Mouse (Mus musculus): ENCODE data around the gene Slc5a10. TPM values are rescaled to one million over a fixed set of nuclear protein-coding genes. Genes with fewer than 3 reads are reported as not detected.

Gene Slc5a10
- polyA plus RNA-seq, 2 experiments, result 0.04 TPM; not detected in 1

DNA sequence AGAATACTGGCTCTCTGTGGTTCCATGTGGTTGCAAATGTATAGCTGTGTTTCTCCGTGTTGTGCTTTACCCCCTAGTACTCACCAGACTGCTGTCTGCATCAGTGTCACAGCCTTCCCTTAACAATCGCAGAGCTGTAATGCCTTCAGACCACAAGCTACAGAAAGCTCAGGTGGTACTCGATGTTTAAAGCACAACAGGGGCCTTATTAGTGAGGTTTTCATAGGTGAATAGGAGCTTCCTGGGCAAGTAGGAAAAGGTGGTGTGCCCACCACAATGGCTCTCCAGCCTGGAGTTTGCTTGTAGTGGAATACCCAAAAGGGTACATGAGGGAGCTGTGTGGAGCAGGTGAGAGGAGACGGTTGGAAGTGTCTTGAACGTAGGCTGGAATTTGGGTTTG, 68.4 kb downstream of the Slc5a10 start:
- Histone ChIP-seq H3K4me1 (ENCODE audit: control insufficient read depth, insufficient read depth, low read length) (no peaks in the 10 kb centered on the region), H3K27me3 (ENCODE audit: control insufficient read depth, insufficient read depth, low read length) (no peaks in the 10 kb centered on the region), H3K9ac (ENCODE audit: low read depth, low read length, severe bottlenecking) (no peak overlapping the region), H3K4me3 (replicated peaks; ENCODE audit: low read length) (no peak overlapping the region), H3K4me2 (replicated peaks; ENCODE audit: low read depth, low read length, severe bottlenecking) (no peak overlapping the region), H3K36me3 (ENCODE audit: control insufficient read depth, insufficient read depth, low read length) (no peaks in the 10 kb centered on the region), H3K27ac (replicated peaks; ENCODE audit: low read depth, low read length) (no peak overlapping the region), H3K9me3 (ENCODE audit: control insufficient read depth, low read length) (no peaks in the 10 kb centered on the region)
- ATAC-seq (ENCODE audit: low FRiP score, low read depth), result no peak
- DNase-seq (ENCODE audit: low spot score), result no peak
- TF ChIP-seq POLR2A (IDR thresholded peaks at IDR 0.05; ENCODE audit: borderline replicate concordance, extremely low read depth, insufficient read depth, insufficient read length), result no peak
- WGBS, result 85% methylated on average over 5 of the region's 5 CpGs

DNA sequence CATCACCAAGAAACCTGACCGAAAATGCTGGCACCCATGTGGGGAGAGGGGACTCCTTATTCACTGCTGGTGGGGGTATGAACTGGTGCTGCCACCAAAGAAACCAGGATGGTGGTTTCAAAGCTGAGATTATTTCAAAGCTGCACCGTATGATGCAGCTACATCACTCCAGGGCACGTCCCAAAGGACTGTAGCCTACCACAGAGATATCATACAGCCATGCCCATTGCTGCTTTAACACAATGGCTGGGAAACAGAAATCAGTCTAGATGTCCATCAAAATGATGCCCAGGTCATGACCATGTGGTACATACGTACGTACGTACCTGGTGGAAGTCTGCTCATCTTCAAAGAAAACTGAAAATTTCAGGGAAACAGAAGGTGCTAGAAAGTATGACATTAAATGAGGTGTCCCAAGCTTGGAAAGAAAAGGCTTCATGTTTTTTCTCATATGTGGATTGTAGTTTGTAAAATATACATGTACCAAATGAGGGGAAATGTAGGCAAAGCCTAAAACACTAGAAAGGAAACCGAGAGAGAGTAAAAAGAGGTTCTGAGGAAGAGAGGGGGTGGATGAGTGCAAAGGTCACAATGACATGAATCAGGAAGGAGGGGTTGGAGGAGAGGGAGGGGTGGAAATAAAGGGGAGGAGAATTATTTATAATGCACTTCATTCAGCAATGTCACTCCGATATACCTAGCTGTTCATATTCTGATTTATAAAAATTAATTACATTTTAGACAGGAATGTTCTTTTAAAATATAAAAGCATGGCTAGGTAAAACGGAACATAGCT, 70.0 kb downstream of the Slc5a10 start:
- 82% methylated on average over 9 of the region's 9 CpGs for WGBS
- TF ChIP-seq POLR2A (IDR thresholded peaks at IDR 0.05; ENCODE audit: borderline replicate concordance, extremely low read depth, insufficient read depth, insufficient read length), result no peak
- no peak overlapping the region for H3K4me3 ChIP-seq (replicated peaks; ENCODE audit: low read length)
- H3K4me2 ChIP-seq (replicated peaks; ENCODE audit: low read depth, low read length, severe bottlenecking), result no peak overlapping the region
- H3K9ac ChIP-seq (ENCODE audit: low read depth, low read length, severe bottlenecking), result no peak overlapping the region
- H3K27me3 ChIP-seq (ENCODE audit: control insufficient read depth, insufficient read depth, low read length), result no peaks in the 10 kb centered on the region
- no peaks in the 10 kb centered on the region for H3K9me3 ChIP-seq (ENCODE audit: control insufficient read depth, low read length)
- no peak overlapping the region for H3K27ac ChIP-seq (replicated peaks; ENCODE audit: low read depth, low read length)
- DNase-seq (ENCODE audit: low spot score) (no peak), ATAC-seq (ENCODE audit: low FRiP score, low read depth) (no peak)
- H3K36me3 ChIP-seq (ENCODE audit: control insufficient read depth, insufficient read depth, low read length), result no peaks in the 10 kb centered on the region
- H3K4me1 ChIP-seq (ENCODE audit: control insufficient read depth, insufficient read depth, low read length), result no peaks in the 10 kb centered on the region

DNA sequence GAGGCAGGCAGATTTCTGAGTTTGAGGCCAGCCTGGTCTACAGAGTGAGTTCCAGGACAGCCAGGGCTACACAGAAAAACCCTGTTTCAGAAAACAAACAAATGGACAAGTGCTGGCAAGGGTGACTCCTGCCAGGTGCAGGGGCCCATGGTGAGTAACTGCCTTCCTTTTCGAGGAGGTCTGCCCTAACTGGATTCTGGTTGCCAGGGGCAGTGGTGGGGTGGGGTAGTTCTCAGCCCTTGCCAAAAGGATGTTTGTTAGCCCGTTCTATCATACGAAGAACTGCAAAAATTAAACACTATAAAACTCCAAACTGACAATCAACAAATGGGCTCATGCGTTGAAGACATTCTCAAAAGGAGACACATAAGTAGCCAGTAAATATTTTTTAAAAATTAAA, 71.0 kb downstream of the Slc5a10 start:
- Histone ChIP-seq H3K9ac (ENCODE audit: low read depth, low read length, severe bottlenecking) (no peak overlapping the region), H3K27me3 (ENCODE audit: control insufficient read depth, insufficient read depth, low read length) (no peaks in the 10 kb centered on the region), H3K9me3 (ENCODE audit: control insufficient read depth, low read length) (no peaks in the 10 kb centered on the region), H3K27ac (replicated peaks; ENCODE audit: low read depth, low read length) (no peak overlapping the region), H3K4me2 (replicated peaks; ENCODE audit: low read depth, low read length, severe bottlenecking) (no peak overlapping the region), H3K4me3 (replicated peaks; ENCODE audit: low read length) (no peak overlapping the region), H3K36me3 (ENCODE audit: control insufficient read depth, insufficient read depth, low read length) (no peaks in the 10 kb centered on the region), H3K4me1 (ENCODE audit: control insufficient read depth, insufficient read depth, low read length) (no peaks in the 10 kb centered on the region)
- TF ChIP-seq POLR2A (IDR thresholded peaks at IDR 0.05; ENCODE audit: borderline replicate concordance, extremely low read depth, insufficient read depth, insufficient read length), result no peak
- ATAC-seq (ENCODE audit: low FRiP score, low read depth) (no peak), DNase-seq (ENCODE audit: low spot score) (no peak)
- WGBS, result 80% methylated on average over 4 of the region's 4 CpGs

DNA sequence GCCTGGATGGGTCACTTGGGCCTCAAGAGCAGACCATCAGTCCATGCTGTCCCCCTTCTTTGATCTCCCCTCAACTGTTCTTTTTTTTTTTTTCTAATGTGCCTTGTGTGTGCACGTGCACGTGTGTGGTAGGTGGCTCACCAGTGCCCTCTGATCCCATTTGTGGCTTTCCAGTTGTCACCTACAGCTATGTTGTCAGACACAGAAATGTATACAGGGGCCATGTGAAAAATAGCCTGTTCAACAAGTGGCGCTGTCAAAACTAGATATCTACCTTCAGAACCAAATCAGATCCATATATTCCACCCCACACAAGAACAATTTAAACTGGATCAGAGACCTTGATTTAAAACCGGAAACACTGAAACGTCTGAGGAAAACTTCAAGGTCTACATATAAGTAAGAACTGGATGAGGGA, 71.5 kb downstream of the Slc5a10 start:
- Histone ChIP-seq H3K9me3 (ENCODE audit: control insufficient read depth, low read length) (no peaks in the 10 kb centered on the region), H3K9ac (ENCODE audit: low read depth, low read length, severe bottlenecking) (no peak overlapping the region), H3K27me3 (ENCODE audit: control insufficient read depth, insufficient read depth, low read length) (no peaks in the 10 kb centered on the region), H3K4me1 (ENCODE audit: control insufficient read depth, insufficient read depth, low read length) (no peaks in the 10 kb centered on the region), H3K4me3 (replicated peaks; ENCODE audit: low read length) (no peak overlapping the region), H3K36me3 (ENCODE audit: control insufficient read depth, insufficient read depth, low read length) (no peaks in the 10 kb centered on the region), H3K27ac (replicated peaks; ENCODE audit: low read depth, low read length) (no peak overlapping the region), H3K4me2 (replicated peaks; ENCODE audit: low read depth, low read length, severe bottlenecking) (no peak overlapping the region)
- no peak for ATAC-seq (ENCODE audit: low FRiP score, low read depth)
- no peak for DNase-seq (ENCODE audit: low spot score)
- 82% methylated on average over 5 of the region's 5 CpGs for WGBS
- no peak for TF ChIP-seq POLR2A (IDR thresholded peaks at IDR 0.05; ENCODE audit: borderline replicate concordance, extremely low read depth, insufficient read depth, insufficient read length)

- Histone ChIP-seq H3K9me3 (ENCODE audit: control insufficient read depth, low read length) (no peaks in the 10 kb centered on the region), H3K27ac (replicated peaks; ENCODE audit: low read depth, low read length) (no peak overlapping the region), H3K4me1 (ENCODE audit: control insufficient read depth, insufficient read depth, low read length) (0 out of 2 replicates have a peak, but pooled peaks cover 2% of the 10 kb centered on the region), H3K27me3 (ENCODE audit: control insufficient read depth, insufficient read depth, low read length) (no peaks in the 10 kb centered on the region), H3K4me3 (replicated peaks; ENCODE audit: low read length) (no peak overlapping the region), H3K9ac (ENCODE audit: low read depth, low read length, severe bottlenecking) (no peak overlapping the region), H3K4me2 (replicated peaks; ENCODE audit: low read depth, low read length, severe bottlenecking) (no peak overlapping the region), H3K36me3 (ENCODE audit: control insufficient read depth, insufficient read depth, low read length) (no peaks in the 10 kb centered on the region)
- ATAC-seq (ENCODE audit: low FRiP score, low read depth) (no peak), DNase-seq (ENCODE audit: low spot score) (no peak)
- no peak for TF ChIP-seq POLR2A (IDR thresholded peaks at IDR 0.05; ENCODE audit: borderline replicate concordance, extremely low read depth, insufficient read depth, insufficient read length)
- 75% methylated on average over 7 of the region's 7 CpGs for WGBS
These were observed 71.9 kb downstream of the Slc5a10 start for GRCm38 (mm10) chr11:61648749-61649115.
